Mouse (Mus musculus) cerebellum, postnatal 10 days (tissue): ENCODE measurements around the gene Ngf.

Source experiments
- DNase-seq, 2 experiments: peaks; one replicate each; pipeline ENCODE4 v3.0.0; 2021; ENCODE audit warnings: mixed read lengths in 2 of 2

The Ngf gene

GRCm38 (mm10) chr3:102469713-102470448, at the start of gene Ngf:
Ngf (plus strand) TSS chr3:102469919.
- DNase-seq: peak in 1 of 2 experiments; percentile 28

- peak; percentile 48 to 69 for DNase-seq
Observed at GRCm38 (mm10) chr3:102445567-102445966, 24.2 kb upstream of the Ngf start.

GRCm38 (mm10) chr3:102446691-102447090, 23.0 kb upstream of the Ngf start:
- no peak for DNase-seq

- no peak for DNase-seq
Observed at GRCm38 (mm10) chr3:102454566-102454965, 15.2 kb upstream of the Ngf start.

GRCm38 (mm10) chr3:102460528-102460927, 9.2 kb upstream of the Ngf start:
- DNase-seq: no peak

GRCm38 (mm10) chr3:102460986-102461385, 8.7 kb upstream of the Ngf start:
- DNase-seq: no peak

GRCm38 (mm10) chr3:102462703-102463336, 6.9 kb upstream of the Ngf start:
- DNase-seq: no peak

GRCm38 (mm10) chr3:102463339-102463738, 6.4 kb upstream of the Ngf start:
- DNase-seq: no peak

GRCm38 (mm10) chr3:102466587-102466986, 3.1 kb upstream of the Ngf start:
- DNase-seq: peak; percentile 78 to 81

GRCm38 (mm10) chr3:102467121-102467520, 2.6 kb upstream of the Ngf start:
- no peak for DNase-seq

GRCm38 (mm10) chr3:102471251-102471650, 1.5 kb downstream of the Ngf start:
- DNase-seq: no peak

- no peak for DNase-seq
Observed at GRCm38 (mm10) chr3:102471799-102472198, 2.1 kb downstream of the Ngf start.

- DNase-seq: peak; percentile 45 to 64
Observed at GRCm38 (mm10) chr3:102474275-102475155, 4.8 kb downstream of the Ngf start.

GRCm38 (mm10) chr3:102477917-102478694, 8.4 kb downstream of the Ngf start:
- DNase-seq: no peak

- DNase-seq: no peak
Observed at GRCm38 (mm10) chr3:102490393-102491123, 20.8 kb downstream of the Ngf start.

GRCm38 (mm10) chr3:102498113-102498512, 28.4 kb downstream of the Ngf start:
- no peak for DNase-seq

- DNase-seq: no peak
Observed at GRCm38 (mm10) chr3:102498931-102499330, 29.2 kb downstream of the Ngf start.

- DNase-seq: no peak
Observed at GRCm38 (mm10) chr3:102500031-102500430, 30.3 kb downstream of the Ngf start.

GRCm38 (mm10) chr3:102501186-102501585, 31.5 kb downstream of the Ngf start:
- peak; percentile 54 to 65 for DNase-seq

- DNase-seq: no peak
Observed at GRCm38 (mm10) chr3:102505129-102505528, 35.4 kb downstream of the Ngf start.

- DNase-seq: no peak
Observed at GRCm38 (mm10) chr3:102506061-102506460, 36.3 kb downstream of the Ngf start.
